Mouse (Mus musculus) erythroid progenitor cell, adult 5-6 weeks (primary cell): Measurements from ENCODE around the gene Psmd7. TPM values are rescaled to one million over a fixed set of nuclear protein-coding genes. Genes with fewer than 3 reads are reported as not detected.

Source experiments
- ATAC-seq: replicated peaks from 2 replicates; pipeline ENCODE4 v1.8.0; 2016; ENCODE audit warnings: moderate number of reproducible peaks, mild to moderate bottlenecking, moderate TSS enrichment, inconsistent platforms; ENCODE audit not compliant: poor library complexity, low FRiP score, severe bottlenecking
- total RNA-seq, 2 experiments: library from RNA; stranded (forward) in 1 of 2; stranded (reverse) in 1 of 2; fragments of 150-400 nt in 1 of 2; fragments of 186-747, 209-891 nt in 1 of 2; gene quantifications; 2 replicates each; pipeline versions ENCODE4 v1.2.3 to v1.2.4; 2015 to 2017; ENCODE audit warnings: low replicate concordance in 2 of 2

The Psmd7 gene
- total RNA-seq, 2 experiments from 2014 or later, result 36.8 to 82.2 TPM

- ATAC-seq, result no peak
Measured at GRCm38 (mm10) chr8:107541369-107541768, 46.9 kb downstream of the Psmd7 start.

DNA sequence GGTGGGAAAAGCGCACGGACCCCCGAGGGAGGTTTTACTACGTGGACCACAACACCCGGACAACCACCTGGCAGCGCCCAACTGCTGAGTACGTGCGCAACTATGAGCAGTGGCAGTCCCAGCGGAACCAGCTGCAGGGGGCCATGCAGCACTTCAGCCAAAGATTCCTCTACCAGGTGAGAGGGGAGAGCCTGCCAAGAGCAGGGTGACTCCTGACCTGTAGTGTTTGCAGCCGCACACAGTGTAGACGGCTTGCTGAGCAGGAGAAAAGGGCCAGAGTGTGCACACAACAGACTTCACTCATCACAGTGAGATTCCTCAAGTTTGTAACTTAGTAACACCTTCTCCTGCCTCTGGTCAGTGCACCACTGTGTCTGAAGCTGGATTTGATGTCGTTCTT, 47.6 kb downstream of the Psmd7 start:
- no peak for ATAC-seq

DNA sequence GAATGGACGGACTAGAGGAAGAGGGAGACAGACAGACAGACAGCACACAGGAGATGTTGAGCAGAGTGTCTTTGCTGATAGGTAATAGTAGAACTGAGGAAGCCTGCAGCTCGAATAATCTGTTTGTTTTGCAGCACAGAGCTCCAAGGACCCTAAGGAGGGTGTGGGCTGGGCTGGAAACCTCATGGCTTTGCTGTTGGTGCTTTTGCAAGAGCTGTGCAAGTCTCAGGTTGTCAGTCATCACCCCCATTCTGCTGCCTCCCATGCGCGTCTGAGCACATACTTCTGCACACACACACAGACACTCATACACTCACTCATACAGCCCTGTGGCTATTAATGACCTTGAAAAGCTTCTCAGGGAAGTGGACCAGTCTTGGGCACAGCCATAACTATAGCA, 50.8 kb downstream of the Psmd7 start:
- ATAC-seq, result no peak

Other genes starting within 250 kb of the Psmd7 start
- 47.8 and 50.1 TPM in 2 replicates for gene Nqo1, start 185.3 kb downstream of the Psmd7 start, total RNA-seq (2015; ENCODE audit: low replicate concordance)
- gene Nqo1, start 185.3 kb downstream of the Psmd7 start, total RNA-seq (2017; ENCODE audit: low replicate concordance), result 26.4 and 44.2 TPM in 2 replicates
- 6.5 and 10.9 TPM in 2 replicates for gene Nob1, start 163.4 kb downstream of the Psmd7 start, total RNA-seq (2015; ENCODE audit: low replicate concordance)
- 5.5 and 6.0 TPM in 2 replicates for gene Nob1, start 163.4 kb downstream of the Psmd7 start, total RNA-seq (2017; ENCODE audit: low replicate concordance)
- 111 and 127 TPM in 2 replicates for gene Wwp2, start 152.1 kb downstream of the Psmd7 start, total RNA-seq (2015; ENCODE audit: low replicate concordance)
- 132 and 174 TPM in 2 replicates for gene Wwp2, start 152.1 kb downstream of the Psmd7 start, total RNA-seq (2017; ENCODE audit: low replicate concordance)